Mouse (Mus musculus) spleen, adult 2 months (tissue): ENCODE results near the gene Aplf. TPM values are rescaled to one million over a fixed set of nuclear protein-coding genes. Genes with fewer than 3 reads are reported as not detected.

Experiments used
- DNase-seq, 2 experiments: peaks; one replicate each; pipeline versions ENCODE4 v3.0.0 to v3.0.0-alpha.2; 2012 to 2021; ENCODE audit warnings: low spot score in 2 of 2, low read depth in 1 of 2
- H3K27ac ChIP-seq: fragments of 200-500 bp; 2 replicates; pipeline ENCODE4 v1.5.1; 2012; ENCODE audit warnings: low read length, inconsistent platforms; ENCODE audit not compliant: insufficient read depth
- H3K27me3 ChIP-seq: fragments of 200-500 bp; 2 replicates; pipeline ENCODE4 v1.6.1; 2012; ENCODE audit warnings: mild to moderate bottlenecking, moderate library complexity, low read length, inconsistent platforms; ENCODE audit not compliant: control insufficient read depth, insufficient read depth
- H3K36me3 ChIP-seq: fragments of 200-500 bp; 2 replicates; pipeline ENCODE4 v1.6.1; 2012; ENCODE audit warnings: mild to moderate bottlenecking, low read length, inconsistent platforms; ENCODE audit not compliant: control insufficient read depth, insufficient read depth
- H3K4me1 ChIP-seq: fragments of 200-500 bp; 2 replicates; pipeline ENCODE4 v1.6.1; 2011; ENCODE audit warnings: inconsistent platforms; ENCODE audit not compliant: control insufficient read depth, insufficient read depth, insufficient read length
- H3K4me3 ChIP-seq: fragments of 200-500 bp; 2 replicates; pipeline ENCODE4 v1.5.1; 2011; ENCODE audit warnings: mild to moderate bottlenecking, inconsistent platforms; ENCODE audit not compliant: insufficient read depth, insufficient read length; ENCODE audit errors: extremely low read depth
- CTCF ChIP-seq: fragments of 200-500 bp; IDR thresholded peaks from 2 replicates; pipeline ENCODE4 v1.5.1; 2011; ENCODE audit warnings: mild to moderate bottlenecking, inconsistent platforms; ENCODE audit not compliant: insufficient read depth, insufficient read length, insufficient replicate concordance; ENCODE audit errors: extremely low read depth
- POLR2A ChIP-seq: fragments of 200-500 bp; IDR thresholded peaks from 2 replicates; pipeline ENCODE4 v1.6.1; 2011; ENCODE audit warnings: low read depth, low read length, inconsistent platforms
- WGBS: fragments of 180-500 bp; shearing (Covaris S2); methylation state at CpG from one replicate; pipeline ENCODE4 v1.1.7; 2018; 5-methylcytosine and 5-hydroxymethylcytosine counted together
- polyA plus RNA-seq: library from polyadenylated mRNA; depleted of rRNA; stranded (reverse); fragments of >200 nt; gene quantifications from 2 replicates; pipeline ENCODE4 v1.2.3, GENCODE M21; 2012; rRNA removed

Aplf gene
- polyA plus RNA-seq, result 2.4 and 2.8 TPM in 2 replicates

DNA sequence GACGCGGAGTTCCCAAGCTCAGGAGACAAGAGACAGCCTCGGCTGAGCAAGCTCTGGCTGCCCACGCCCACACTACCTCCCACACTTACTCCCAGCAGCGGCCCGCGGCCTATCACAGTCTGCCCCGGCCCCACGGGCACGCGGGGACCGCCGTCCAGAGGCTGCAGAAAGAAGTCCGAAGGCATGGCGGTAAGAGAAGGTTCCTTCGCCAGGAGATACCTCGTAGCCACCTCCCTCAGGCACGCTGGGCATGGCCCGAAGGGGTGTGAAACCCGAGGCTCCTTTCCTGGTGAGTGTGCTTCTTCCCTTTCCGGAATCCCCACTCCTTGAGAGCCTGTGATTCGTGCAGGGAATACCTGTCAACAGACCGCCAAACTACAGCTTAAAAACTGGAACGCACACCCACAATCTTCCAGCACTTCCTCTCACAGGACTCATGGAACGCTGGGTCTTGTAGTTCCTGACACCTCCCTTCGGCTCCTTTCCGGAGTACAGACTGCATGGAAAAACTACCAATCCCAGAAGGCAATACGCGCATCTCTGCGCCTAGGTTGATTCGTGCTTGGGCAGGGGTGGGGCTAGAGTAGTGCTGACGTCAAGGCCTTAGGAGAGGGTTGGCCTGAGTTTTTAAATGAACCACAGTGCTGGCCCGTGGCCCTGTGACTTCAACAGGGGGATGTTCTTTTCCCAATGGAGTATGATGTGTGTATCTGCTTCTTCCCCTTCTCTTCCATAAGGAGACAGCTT is at the start of gene Aplf:
Gene Aplf, minus strand, starts transcription at position 423 of the 747 bp plus-strand sequence.
- Histone ChIP-seq H3K36me3 (no peaks in the 10 kb centered on the region), H3K4me3 (peak within 1 kb of the TSS; percentile 87), H3K27ac (peak within 1 kb of the TSS; percentile 24; the same call in 1 of the 2 replicates), H3K27me3 (no peaks in the 10 kb centered on the region), H3K4me1 (peaks cover 2% of the 10 kb centered on the region; the same call in 1 of the 2 replicates)
- TF ChIP-seq CTCF (no peak), POLR2A (no peak)
- under 1% methylated on average over 33 of the region's 33 CpGs for WGBS
- DNase-seq, result peak; percentile 87 to 95

DNA sequence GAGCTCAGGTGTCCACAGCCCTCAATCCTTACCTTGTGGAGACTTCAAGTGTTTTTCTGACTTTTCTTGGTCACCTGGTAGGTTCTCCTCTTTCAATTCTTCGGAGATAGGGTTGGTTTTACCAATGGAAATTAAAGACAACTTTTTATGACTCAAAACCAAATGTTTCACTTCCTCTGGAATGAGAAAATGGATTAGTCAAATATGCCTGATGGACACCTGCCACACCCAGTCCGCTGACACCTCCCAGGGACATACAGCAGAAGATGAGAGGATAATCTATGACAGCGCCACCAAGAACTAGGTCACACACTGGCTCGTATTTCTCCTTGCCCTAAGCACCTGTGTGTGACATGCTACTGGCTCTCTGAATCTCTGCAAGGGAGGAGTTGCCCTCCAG is 42.1 kb upstream of the Aplf start:
- 85% methylated on average over 4 of the region's 4 CpGs for WGBS

GRCm38 (mm10) chr6:87712311-87712710 is 40.3 kb upstream of the Aplf start:
- TF ChIP-seq CTCF (no peak), POLR2A (no peak)
- Histone ChIP-seq H3K27me3 (no peaks in the 10 kb centered on the region), H3K4me3 (no peak overlapping the region), H3K36me3 (no peaks in the 10 kb centered on the region), H3K4me1 (no peaks in the 10 kb centered on the region), H3K27ac (no peak overlapping the region)
- no peak for DNase-seq
- WGBS, result 88% methylated on average over 4 of the region's 4 CpGs

More for the DNA sequence above, 42.1 kb upstream of the Aplf start:
- no peak for TF ChIP-seq POLR2A
- no peak for TF ChIP-seq CTCF
- no peaks in the 10 kb centered on the region for H3K27me3 ChIP-seq
- no peak overlapping the region for H3K4me3 ChIP-seq
- H3K27ac ChIP-seq, result no peak overlapping the region
- DNase-seq, result no peak
- H3K4me1 ChIP-seq, result no peaks in the 10 kb centered on the region
- H3K36me3 ChIP-seq, result no peaks in the 10 kb centered on the region

GRCm38 (mm10) chr6:87706246-87706645 is 34.3 kb upstream of the Aplf start:
- WGBS, result 33% methylated on average over 3 of the region's 3 CpGs
- Histone ChIP-seq H3K4me1 (no peaks in the 10 kb centered on the region), H3K36me3 (no peaks in the 10 kb centered on the region), H3K4me3 (no peak overlapping the region), H3K27ac (no peak overlapping the region), H3K27me3 (no peaks in the 10 kb centered on the region)
- no peak for DNase-seq
- TF ChIP-seq CTCF (no peak), POLR2A (no peak)

DNA sequence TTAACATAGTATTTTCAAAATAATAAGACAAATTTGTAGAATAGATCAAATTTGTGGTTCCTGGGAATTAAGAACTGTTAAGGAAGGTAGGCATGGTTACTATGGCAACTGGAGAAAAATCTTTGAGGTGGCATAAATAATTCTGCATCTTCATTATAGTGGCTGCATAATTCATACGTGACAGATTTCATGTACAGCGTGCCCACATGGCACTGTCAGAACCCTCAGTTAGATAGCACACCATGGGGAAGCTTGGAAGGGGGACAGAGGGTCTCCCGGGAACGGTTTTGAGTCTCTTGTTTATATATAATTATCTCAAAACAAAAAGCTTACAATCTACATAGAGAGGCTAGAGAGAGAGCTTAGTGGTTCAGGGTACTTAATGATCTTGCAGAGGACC is 24.6 kb upstream of the Aplf start:
- Histone ChIP-seq H3K4me3 (no peak overlapping the region), H3K27me3 (no peaks in the 10 kb centered on the region), H3K27ac (no peak overlapping the region), H3K36me3 (no peaks in the 10 kb centered on the region), H3K4me1 (no peaks in the 10 kb centered on the region)
- 92% methylated on average over 4 of the region's 4 CpGs for WGBS
- TF ChIP-seq POLR2A (no peak), CTCF (no peak)
- no peak for DNase-seq

DNA sequence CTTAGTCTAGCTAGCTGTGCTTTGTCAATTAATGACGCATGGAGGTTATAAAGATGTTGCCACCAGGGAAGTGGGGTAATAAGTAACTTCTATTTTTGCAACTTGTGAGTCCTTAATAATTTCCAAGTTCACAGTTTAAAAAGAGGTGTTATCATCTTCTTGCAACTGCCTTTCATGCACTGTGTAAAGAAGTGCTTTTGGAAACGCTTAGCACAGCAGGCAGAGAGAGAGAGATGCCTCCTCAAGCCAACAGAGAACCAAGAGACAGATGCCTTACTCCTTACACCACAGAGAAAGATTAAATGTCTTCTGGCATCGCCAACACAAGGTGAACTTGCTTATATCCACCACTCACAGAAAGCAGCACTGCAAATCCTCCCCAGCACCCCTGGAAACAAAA is 24.0 kb upstream of the Aplf start:
- Histone ChIP-seq H3K36me3 (no peaks in the 10 kb centered on the region), H3K27ac (no peak overlapping the region), H3K4me1 (no peaks in the 10 kb centered on the region), H3K4me3 (no peak overlapping the region), H3K27me3 (no peaks in the 10 kb centered on the region)
- DNase-seq, result no peak
- TF ChIP-seq CTCF, result no peak
- TF ChIP-seq POLR2A, result no peak
- WGBS, result 82% methylated on average over 3 of the region's 3 CpGs

DNA sequence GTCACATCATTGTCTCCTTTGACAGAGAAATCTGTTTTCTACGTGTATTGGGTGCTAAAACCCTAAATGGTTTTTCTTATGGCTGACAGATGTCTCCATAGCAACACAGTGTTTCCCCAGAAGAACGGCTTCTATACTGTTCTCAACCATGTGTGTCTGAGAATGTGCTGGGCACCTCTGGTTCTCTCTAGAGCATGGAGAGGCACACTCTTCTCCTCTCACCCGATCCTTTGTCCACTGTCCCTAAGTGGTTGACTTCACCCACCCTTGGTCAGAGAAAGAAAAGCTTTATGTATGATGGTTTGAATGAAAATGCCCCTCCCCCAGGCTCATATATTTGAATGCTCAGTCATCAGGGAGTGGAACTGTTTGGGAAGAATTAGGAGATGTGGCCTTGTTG is 8.4 kb upstream of the Aplf start:
- Histone ChIP-seq H3K4me1 (0 out of 2 replicates have a peak, but pooled peaks cover 4% of the 10 kb centered on the region), H3K27me3 (no peaks in the 10 kb centered on the region), H3K27ac (no peak overlapping the region), H3K4me3 (no peak overlapping the region), H3K36me3 (no peaks in the 10 kb centered on the region)
- 87% methylated on average over 3 of the region's 3 CpGs for WGBS
- DNase-seq, result no peak
- TF ChIP-seq POLR2A, result no peak
- TF ChIP-seq CTCF, result no peak
